Mouse (Mus musculus): ENCODE results near the gene Pla2g12b. TPM values are rescaled to one million over a fixed set of nuclear protein-coding genes. Genes with fewer than 3 reads are reported as not detected.

The Pla2g12b gene
- total and polyA plus RNA-seq, 3 experiments: not detected

GRCm38 (mm10) chr10:59424453-59424852 is 21.0 kb downstream of the Pla2g12b start:
- no peak for ATAC-seq (ENCODE audit: extremely low read depth, insufficient number of reproducible peaks, low FRiP score, poor library complexity, severe bottlenecking)
- Histone ChIP-seq H3K9me3 (replicated peaks) (no peaks in the 10 kb centered on the region), H3K36me3 (replicated peaks) (no peaks in the 10 kb centered on the region), H3K27me3 (ENCODE audit: insufficient read depth, low read length) (peaks cover 9% of the 10 kb centered on the region; the same call in 1 of the 2 replicates), H3K4me3 (ENCODE audit: low read depth, low read length) (no peak overlapping the region), H3K4me1 (ENCODE audit: insufficient read depth, low read depth, low read length) (no peaks in the 10 kb centered on the region)
- DNase-seq (ENCODE audit: low spot score): no peak
- TF ChIP-seq GATA2 (IDR thresholded peaks at IDR 0.05; ENCODE audit: borderline replicate concordance, low read depth, low read length) (no peak), CTCF (IDR thresholded peaks at IDR 0.05; ENCODE audit: low read depth, low read length) (no peak), GATA1 (IDR thresholded peaks at IDR 0.05; ENCODE audit: borderline replicate concordance, low read length) (no peak), POLR2AphosphoS5 (IDR thresholded peaks at IDR 0.05; ENCODE audit: insufficient replicate concordance, low read depth, low read length) (no peak), TAL1 (conservative IDR thresholded peaks at IDR 0.05; ENCODE audit: low read depth, low read length) (no peak)

- TF ChIP-seq POLR2AphosphoS5 (IDR thresholded peaks at IDR 0.05; ENCODE audit: insufficient replicate concordance, low read depth, low read length) (no peak), CTCF (IDR thresholded peaks at IDR 0.05; ENCODE audit: low read depth, low read length) (no peak), GATA1 (IDR thresholded peaks at IDR 0.05; ENCODE audit: borderline replicate concordance, low read length) (no peak)
- ATAC-seq (ENCODE audit: extremely low read depth, insufficient number of reproducible peaks, low FRiP score, poor library complexity, severe bottlenecking): no peak
These were observed 21.9 kb downstream of the Pla2g12b start for GRCm38 (mm10) chr10:59425369-59425768.

GRCm38 (mm10) chr10:59426371-59426770 is 22.9 kb downstream of the Pla2g12b start:
- no peaks in the 10 kb centered on the region for H3K36me3 ChIP-seq (replicated peaks)
- no peak for TF ChIP-seq CTCF (IDR thresholded peaks at IDR 0.05; ENCODE audit: low read depth, low read length)
- TF ChIP-seq GATA1 (IDR thresholded peaks at IDR 0.05; ENCODE audit: borderline replicate concordance, low read length): no peak
- no peak for TF ChIP-seq POLR2AphosphoS5 (IDR thresholded peaks at IDR 0.05; ENCODE audit: insufficient replicate concordance, low read depth, low read length)
- TF ChIP-seq TAL1 (conservative IDR thresholded peaks at IDR 0.05; ENCODE audit: low read depth, low read length): no peak
- no peak for TF ChIP-seq GATA2 (IDR thresholded peaks at IDR 0.05; ENCODE audit: borderline replicate concordance, low read depth, low read length)
- no peak for ATAC-seq (ENCODE audit: extremely low read depth, insufficient number of reproducible peaks, low FRiP score, poor library complexity, severe bottlenecking)
- DNase-seq (ENCODE audit: low spot score): no peak
- H3K9me3 ChIP-seq (replicated peaks): no peaks in the 10 kb centered on the region
- H3K4me3 ChIP-seq (ENCODE audit: low read depth, low read length): no peak overlapping the region
- peaks cover 9% of the 10 kb centered on the region; the same call in 1 of the 2 replicates for H3K27me3 ChIP-seq (ENCODE audit: insufficient read depth, low read length)
- H3K4me1 ChIP-seq (ENCODE audit: insufficient read depth, low read depth, low read length): peaks cover 5% of the 10 kb centered on the region; the same call in 1 of the 2 replicates

More at GRCm38 (mm10) chr10:59425369-59425768, 21.9 kb downstream of the Pla2g12b start:
- DNase-seq (ENCODE audit: low spot score): no peak
- Histone ChIP-seq H3K9me3 (replicated peaks) (no peaks in the 10 kb centered on the region), H3K27me3 (ENCODE audit: insufficient read depth, low read length) (peaks cover 9% of the 10 kb centered on the region; the same call in 1 of the 2 replicates), H3K36me3 (replicated peaks) (no peaks in the 10 kb centered on the region), H3K4me3 (ENCODE audit: low read depth, low read length) (no peak overlapping the region), H3K4me1 (ENCODE audit: insufficient read depth, low read depth, low read length) (no peaks in the 10 kb centered on the region)

- Histone ChIP-seq H3K27me3 (ENCODE audit: insufficient read depth, low read length) (peaks cover 6% of the 10 kb centered on the region; the same call in 1 of the 2 replicates), H3K36me3 (replicated peaks) (no peaks in the 10 kb centered on the region), H3K4me1 (ENCODE audit: insufficient read depth, low read depth, low read length) (peaks cover 5% of the 10 kb centered on the region; the same call in 1 of the 2 replicates), H3K9me3 (replicated peaks) (no peaks in the 10 kb centered on the region), H3K4me3 (ENCODE audit: low read depth, low read length) (no peak overlapping the region)
- ATAC-seq (ENCODE audit: extremely low read depth, insufficient number of reproducible peaks, low FRiP score, poor library complexity, severe bottlenecking) (no peak), DNase-seq (ENCODE audit: low spot score) (no peak)
- TF ChIP-seq GATA2 (IDR thresholded peaks at IDR 0.05; ENCODE audit: borderline replicate concordance, low read depth, low read length) (no peak), GATA1 (IDR thresholded peaks at IDR 0.05; ENCODE audit: borderline replicate concordance, low read length) (no peak), POLR2AphosphoS5 (IDR thresholded peaks at IDR 0.05; ENCODE audit: insufficient replicate concordance, low read depth, low read length) (no peak), TAL1 (conservative IDR thresholded peaks at IDR 0.05; ENCODE audit: low read depth, low read length) (no peak), CTCF (IDR thresholded peaks at IDR 0.05; ENCODE audit: low read depth, low read length) (no peak)
These were observed 26.1 kb downstream of the Pla2g12b start for GRCm38 (mm10) chr10:59429448-59430135.

- DNase-seq (ENCODE audit: low spot score) (peak; percentile 5), ATAC-seq (ENCODE audit: extremely low read depth, insufficient number of reproducible peaks, low FRiP score, poor library complexity, severe bottlenecking) (peak; percentile 75)
- Histone ChIP-seq H3K9me3 (replicated peaks) (no peaks in the 10 kb centered on the region), H3K36me3 (replicated peaks) (no peaks in the 10 kb centered on the region), H3K4me1 (ENCODE audit: insufficient read depth, low read depth, low read length) (peaks cover 5% of the 10 kb centered on the region; the same call in 1 of the 2 replicates), H3K4me3 (ENCODE audit: low read depth, low read length) (no peak overlapping the region), H3K27me3 (ENCODE audit: insufficient read depth, low read length) (peaks cover 6% of the 10 kb centered on the region; the same call in 1 of the 2 replicates)
- TF ChIP-seq GATA1 (IDR thresholded peaks at IDR 0.05; ENCODE audit: borderline replicate concordance, low read length) (no peak), GATA2 (IDR thresholded peaks at IDR 0.05; ENCODE audit: borderline replicate concordance, low read depth, low read length) (no peak), POLR2AphosphoS5 (IDR thresholded peaks at IDR 0.05; ENCODE audit: insufficient replicate concordance, low read depth, low read length) (no peak), CTCF (IDR thresholded peaks at IDR 0.05; ENCODE audit: low read depth, low read length) (no peak), TAL1 (conservative IDR thresholded peaks at IDR 0.05; ENCODE audit: low read depth, low read length) (no peak)
These were observed 27.3 kb downstream of the Pla2g12b start for GRCm38 (mm10) chr10:59430701-59431218.

- Histone ChIP-seq H3K27me3 (ENCODE audit: insufficient read depth, low read length) (peaks cover 7% of the 10 kb centered on the region; the same call in 1 of the 2 replicates), H3K4me1 (ENCODE audit: insufficient read depth, low read depth, low read length) (peaks cover 3% of the 10 kb centered on the region; the same call in 1 of the 2 replicates), H3K9me3 (replicated peaks) (no peaks in the 10 kb centered on the region), H3K4me3 (ENCODE audit: low read depth, low read length) (no peak overlapping the region), H3K36me3 (replicated peaks) (no peaks in the 10 kb centered on the region)
- DNase-seq (ENCODE audit: low spot score) (no peak), ATAC-seq (ENCODE audit: extremely low read depth, insufficient number of reproducible peaks, low FRiP score, poor library complexity, severe bottlenecking) (no peak)
- TF ChIP-seq TAL1 (conservative IDR thresholded peaks at IDR 0.05; ENCODE audit: low read depth, low read length): no peak
- TF ChIP-seq GATA2 (IDR thresholded peaks at IDR 0.05; ENCODE audit: borderline replicate concordance, low read depth, low read length): no peak
- no peak for TF ChIP-seq POLR2AphosphoS5 (IDR thresholded peaks at IDR 0.05; ENCODE audit: insufficient replicate concordance, low read depth, low read length)
- TF ChIP-seq GATA1 (IDR thresholded peaks at IDR 0.05; ENCODE audit: borderline replicate concordance, low read length): no peak
- no peak for TF ChIP-seq CTCF (IDR thresholded peaks at IDR 0.05; ENCODE audit: low read depth, low read length)
These were observed 32.3 kb downstream of the Pla2g12b start for GRCm38 (mm10) chr10:59435746-59436145.

Data from G1E (cell line).